Mouse (Mus musculus): ENCODE results near the gene Slc38a2.

GRCm38 (mm10) chr15:96736663-96737385 is 37.3 kb upstream of the Slc38a2 start:
- TF ChIP-seq CTCF (IDR thresholded peaks at IDR 0.05; ENCODE audit: extremely low read depth, insufficient read length, insufficient replicate concordance, low read depth, low read length) = no peak
- TF ChIP-seq POLR2A (IDR thresholded peaks at IDR 0.05; ENCODE audit: low read depth, low read length) = no peak

Data from small intestine, adult 2 months (tissue).